17 mouse cellular contexts compared by ENCODE assay signal in the genomic region with DNA sequence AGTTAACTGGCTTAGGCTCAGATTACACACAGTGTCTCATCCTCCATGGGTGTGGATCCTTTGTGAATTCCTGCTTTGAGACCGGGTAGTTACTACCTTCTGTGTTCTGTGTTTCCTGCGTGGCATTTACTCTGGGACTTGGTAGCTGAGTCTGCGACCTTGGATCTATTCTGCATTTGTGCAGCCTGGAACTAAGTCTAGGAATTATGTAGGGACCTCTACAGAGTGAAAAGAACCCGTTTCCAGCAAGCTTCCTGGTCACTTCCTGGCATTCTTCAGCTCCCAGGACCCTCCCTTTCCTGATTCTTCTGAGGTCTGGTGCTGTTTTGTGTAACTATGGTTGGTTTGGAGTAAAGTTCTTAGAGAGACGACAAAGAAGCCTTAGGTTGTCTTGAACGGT. TPM values are rescaled to one million over a fixed set of nuclear protein-coding genes. Genes with fewer than 3 reads are reported as not detected.
A peak's percentile ranks its signal among the peaks of the same experiment; 100 is the strongest.
DNase-seq lines count a peak whose midpoint lies in the region; ATAC-seq and TF ChIP-seq lines count a peak whose summit lies in the region.
"Had no signal": no experiment of that assay in that cellular context is flagged by ENCODE, and none has a peak within 500 bp of the region (broad histone marks: within the 10 kb centered on the region; RNA-seq: fewer than 3 reads in every experiment).

No protein-coding gene starts in this region.

- no peak for TF ChIP-seq CTCF in layer of hippocampus, adult 2 months (conservative IDR thresholded peaks at IDR 0.05)

- H3K36me3 ChIP-seq in heart, embryonic 10.5 days: no peaks in the 10 kb centered on the region
- H3K36me3 ChIP-seq in intestine, embryonic 15.5 days: no peaks in the 10 kb centered on the region

- no peak overlapping the region; the same call in 1 of the 2 replicates for H3K4me3 ChIP-seq in layer of hippocampus, adult 2 months
- no peak overlapping the region for H3K4me3 ChIP-seq in heart, embryonic 10.5 days
- no peak overlapping the region for H3K4me3 ChIP-seq in intestine, embryonic 15.5 days (replicated peaks)

- DNase-seq in layer of hippocampus, adult 2 months (ENCODE audit: low spot score in 2 of 2): no peak
- DNase-seq in layer of hippocampus, postnatal 25 days (ENCODE audit: extremely low spot score in 1 of 2, low spot score in 1 of 2): no peak
- DNase-seq in R1 (ENCODE audit: low read depth, low spot score): peak; percentile 62
- DNase-seq in heart, embryonic 10.5 days (ENCODE audit: low spot score): no peak
- peak; percentile 30 for DNase-seq in kidney, adult 9 months
- DNase-seq in right cerebral cortex, postnatal 25 days: no peak
- no peak for DNase-seq in thymus, postnatal 4 days
- DNase-seq: adrenal gland, postnatal 10 days; gastrocnemius, postnatal 36 days; liver, postnatal 0 days; midbrain, embryonic 14.5 days had no signal

- H3K4me2 ChIP-seq in intestine, embryonic 15.5 days (replicated peaks): no peak overlapping the region

- H3K4me1 ChIP-seq in heart, embryonic 10.5 days: peaks cover 3% of the 10 kb centered on the region; the same call in 1 of the 2 replicates
- H3K4me1 ChIP-seq in intestine, embryonic 15.5 days (replicated peaks): no peaks in the 10 kb centered on the region

- no peak for ATAC-seq in intestine, embryonic 15.5 days
- ATAC-seq: forebrain, embryonic 16.5 days; hindbrain, postnatal 0 days; liver, postnatal 0 days; Patski had no signal

- H3K9me3 ChIP-seq in heart, embryonic 10.5 days: no peaks in the 10 kb centered on the region
- no peaks in the 10 kb centered on the region for H3K9me3 ChIP-seq in intestine, embryonic 15.5 days

- no peaks in the 10 kb centered on the region for H3K27me3 ChIP-seq in heart, embryonic 10.5 days (ENCODE audit: insufficient read depth, poor library complexity, severe bottlenecking)
- no peaks in the 10 kb centered on the region for H3K27me3 ChIP-seq in intestine, embryonic 15.5 days (replicated peaks)
- H3K27me3 ChIP-seq: Patski had no signal

- no peak overlapping the region for H3K9ac ChIP-seq in intestine, embryonic 15.5 days
- H3K9ac ChIP-seq: liver, postnatal 0 days had no signal

- WGBS in heart, embryonic 10.5 days: 44% methylated on average over 6 of the region's 6 CpGs
- 58% methylated on average over 6 of the region's 6 CpGs for WGBS in intestine, embryonic 15.5 days

- H3K27ac ChIP-seq in layer of hippocampus, adult 2 months: peak overlapping the region; percentile 66
- H3K27ac ChIP-seq in heart, embryonic 10.5 days: peak overlapping the region; percentile 47; the same call in 1 of the 2 replicates
- no peak overlapping the region for H3K27ac ChIP-seq in intestine, embryonic 15.5 days
- H3K27ac ChIP-seq: hindbrain, postnatal 0 days had no signal

RNA-seq across cellular contexts. Expression of a gene that starts 18.1 kb away (rescaled TPM):
- total RNA-seq in layer of hippocampus, adult 2 months (2021): not detected
- total RNA-seq in layer of hippocampus, postnatal 25 days (2021): not detected
- 0.14 TPM in 1 of 2 replicates, not detected in the other for polyA plus RNA-seq in heart, embryonic 10.5 days (2016; fragmentation: Nextera tagmentation; extraction: Ambion mirVana)
- polyA plus RNA-seq in intestine, embryonic 15.5 days (2015; fragmentation: Nextera tagmentation; extraction: Ambion mirVana): not detected in 2 replicates
- total RNA-seq: hindbrain, postnatal 0 days; layer of hippocampus, adult 8-10 months had no signal
- polyA plus RNA-seq: forebrain, embryonic 16.5 days; hindbrain, postnatal 0 days; limb, embryonic 11.5 days; liver, postnatal 0 days; midbrain, embryonic 14.5 days; Patski had no signal

RNA-seq across cellular contexts. Expression of a gene that starts 36.9 kb away (rescaled TPM):
- 1 to 10 TPM; 4.8 to 5.3 TPM for total RNA-seq in layer of hippocampus, adult 2 months (2021)
- 1 to 10 TPM; 4.8 TPM for total RNA-seq in layer of hippocampus, postnatal 25 days (2021)
- 134 and 158 TPM in 2 replicates for polyA plus RNA-seq in heart, embryonic 10.5 days (2016; fragmentation: Nextera tagmentation; extraction: Ambion mirVana)
- polyA plus RNA-seq in intestine, embryonic 15.5 days (2015; fragmentation: Nextera tagmentation; extraction: Ambion mirVana): 118 and 130 TPM in 2 replicates

RNA-seq across cellular contexts. Expression of a gene that starts 57.2 kb away (rescaled TPM):
- total RNA-seq in layer of hippocampus, adult 2 months (2021): 100 to 1,000 TPM; 923 to 956 TPM
- total RNA-seq in layer of hippocampus, postnatal 25 days (2021): 100 to 1,000 TPM; 898 to 914 TPM
- 163 and 184 TPM in 2 replicates for polyA plus RNA-seq in heart, embryonic 10.5 days (2016; fragmentation: Nextera tagmentation; extraction: Ambion mirVana)
- polyA plus RNA-seq in intestine, embryonic 15.5 days (2015; fragmentation: Nextera tagmentation; extraction: Ambion mirVana): 204 and 222 TPM in 2 replicates

Comparison
In these comparisons a context has a peak if more than half of its experiments do, and no peak if none do; other contexts are left out.
1. DNase-seq: peak in R1 (single experiment) and kidney, adult 9 months (single experiment); none in layer of hippocampus, adult 2 months (0 of 2), layer of hippocampus, postnatal 25 days (0 of 2), heart, embryonic 10.5 days (single experiment), right cerebral cortex, postnatal 25 days (single experiment) and thymus, postnatal 4 days (single experiment).